Mouse (Mus musculus) erythroblast, embryonic 14.5 days (primary cell): ENCODE results near the gene Tbc1d8. TPM values are rescaled to one million over a fixed set of nuclear protein-coding genes. Genes with fewer than 3 reads are reported as not detected.

Source experiments
- H3K27me3 ChIP-seq: 2 replicates; pipeline ENCODE4 v1.6.1; 2012; ENCODE audit warnings: inconsistent platforms; ENCODE audit not compliant: control insufficient read depth
- H3K36me3 ChIP-seq: 2 replicates; pipeline ENCODE4 v1.6.1; 2012; ENCODE audit warnings: mild to moderate bottlenecking, inconsistent platforms; ENCODE audit not compliant: control insufficient read depth
- H3K4me1 ChIP-seq: 2 replicates; pipeline ENCODE4 v1.6.1; 2012; ENCODE audit warnings: inconsistent platforms; ENCODE audit not compliant: control insufficient read depth
- H3K4me3 ChIP-seq: replicated peaks from 2 replicates; pipeline ENCODE3; 2012; ENCODE audit warnings: moderate library complexity, mild to moderate bottlenecking, inconsistent platforms
- H3K9me3 ChIP-seq: 2 replicates; pipeline ENCODE4 v1.6.1; 2012; ENCODE audit warnings: low read length, inconsistent platforms, mixed read lengths; ENCODE audit not compliant: control insufficient read depth
- GATA1 ChIP-seq: IDR thresholded peaks from 2 replicates; pipeline ENCODE4 v1.6.1; 2012; ENCODE audit warnings: low read length, inconsistent platforms, mixed read lengths
- TAL1 ChIP-seq: IDR thresholded peaks from 3 replicates; pipeline ENCODE4 v1.6.1; 2012; ENCODE audit warnings: low read length, inconsistent platforms, mixed read lengths
- polyA plus RNA-seq: library from polyadenylated mRNA; stranded (reverse); fragments of >175 nt; gene quantifications from 2 replicates; pipeline ENCODE4 v1.2.3, GENCODE M21; 2012

Tbc1d8 gene
- polyA plus RNA-seq, 1 experiment: 0.01 TPM

DNA sequence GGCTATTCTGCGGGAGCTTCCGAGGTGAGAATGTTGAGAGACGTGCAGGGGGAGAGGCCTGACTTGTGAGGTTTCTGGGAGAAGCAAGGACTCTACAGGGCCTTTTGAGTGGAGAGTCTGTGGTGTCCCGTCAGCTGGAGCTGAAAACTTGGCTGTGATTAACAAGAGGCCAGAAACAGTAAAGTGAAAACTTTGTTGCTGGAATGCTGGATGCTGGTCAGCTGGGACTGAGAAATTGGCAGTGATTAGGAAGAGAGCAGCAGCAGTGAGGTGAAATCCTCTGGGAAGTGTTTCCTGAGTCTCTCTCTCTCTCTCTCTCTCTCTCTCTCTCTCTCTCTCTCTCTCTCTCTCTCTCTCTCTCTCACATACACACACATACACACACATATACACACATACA, 136.7 kb downstream of the Tbc1d8 start:
- Histone ChIP-seq H3K4me1 (no peaks in the 10 kb centered on the region), H3K9me3 (no peaks in the 10 kb centered on the region), H3K4me3 (no peak overlapping the region), H3K27me3 (no peaks in the 10 kb centered on the region; the same call in 1 of the 2 replicates), H3K36me3 (no peaks in the 10 kb centered on the region)
- TF ChIP-seq GATA1: no peak
- TF ChIP-seq TAL1: no peak

GRCm38 (mm10) chr1:39340647-39341046, 137.9 kb downstream of the Tbc1d8 start:
- H3K4me1 ChIP-seq: no peaks in the 10 kb centered on the region
- H3K27me3 ChIP-seq: peaks cover 3% of the 10 kb centered on the region; the same call in 1 of the 2 replicates
- H3K4me3 ChIP-seq: no peak overlapping the region
- H3K9me3 ChIP-seq: no peaks in the 10 kb centered on the region
- TF ChIP-seq GATA1 (no peak), TAL1 (no peak)
- no peaks in the 10 kb centered on the region for H3K36me3 ChIP-seq

DNA sequence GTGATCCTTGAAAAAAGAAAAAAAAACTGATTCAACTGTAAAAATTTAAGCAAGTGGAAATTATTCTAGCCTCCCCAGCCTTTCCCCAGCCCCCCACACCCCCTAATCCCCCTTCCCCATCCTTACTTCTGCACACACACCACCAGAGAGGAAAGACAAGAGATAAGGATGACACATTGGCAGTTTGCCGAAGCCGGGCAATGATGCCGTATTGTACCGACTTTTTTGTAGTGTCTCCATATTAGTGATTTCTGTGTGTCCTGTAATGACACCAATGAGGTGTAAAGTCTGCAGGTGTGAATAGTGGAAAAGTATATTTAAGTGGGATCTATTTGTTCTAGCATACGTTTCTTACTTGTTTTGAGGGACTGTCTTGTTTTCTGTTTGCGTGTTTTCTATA, 138.4 kb downstream of the Tbc1d8 start:
- no peak for TF ChIP-seq TAL1
- TF ChIP-seq GATA1: no peak
- Histone ChIP-seq H3K4me3 (no peak overlapping the region), H3K36me3 (no peaks in the 10 kb centered on the region), H3K9me3 (no peaks in the 10 kb centered on the region), H3K4me1 (no peaks in the 10 kb centered on the region), H3K27me3 (peaks cover 7% of the 10 kb centered on the region; the same call in 1 of the 2 replicates)

GRCm38 (mm10) chr1:39339455-39339854, 139.1 kb downstream of the Tbc1d8 start:
- H3K36me3 ChIP-seq: no peaks in the 10 kb centered on the region
- TF ChIP-seq TAL1 (no peak), GATA1 (no peak)

DNA sequence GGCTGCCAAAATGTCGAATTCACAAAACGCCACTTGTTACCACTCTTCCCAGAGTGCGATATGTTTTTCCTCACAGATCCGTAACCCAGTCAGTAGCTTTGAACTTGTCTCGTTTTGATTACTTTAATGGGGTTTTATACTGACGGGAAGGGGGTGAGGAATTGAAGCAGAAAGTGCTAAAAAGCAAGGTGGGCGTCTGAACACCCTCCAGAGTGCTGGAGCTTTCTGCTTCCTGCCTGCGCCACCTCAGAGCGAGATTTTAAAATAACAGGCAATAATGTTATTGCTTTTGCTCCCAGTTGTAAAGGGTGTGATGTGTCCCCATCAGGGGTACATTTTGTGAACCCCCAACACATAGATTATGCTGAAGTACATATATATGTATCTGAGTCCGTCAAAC, 139.7 kb downstream of the Tbc1d8 start:
- Histone ChIP-seq H3K9me3 (no peaks in the 10 kb centered on the region), H3K4me1 (no peaks in the 10 kb centered on the region), H3K36me3 (no peaks in the 10 kb centered on the region), H3K27me3 (peaks cover 7% of the 10 kb centered on the region; the same call in 1 of the 2 replicates), H3K4me3 (no peak overlapping the region)
- no peak for TF ChIP-seq GATA1

More at GRCm38 (mm10) chr1:39339455-39339854, 139.1 kb downstream of the Tbc1d8 start:
- no peaks in the 10 kb centered on the region for H3K4me1 ChIP-seq
- no peak overlapping the region for H3K4me3 ChIP-seq
- H3K27me3 ChIP-seq: peaks cover 7% of the 10 kb centered on the region; the same call in 1 of the 2 replicates
- no peaks in the 10 kb centered on the region for H3K9me3 ChIP-seq

DNA sequence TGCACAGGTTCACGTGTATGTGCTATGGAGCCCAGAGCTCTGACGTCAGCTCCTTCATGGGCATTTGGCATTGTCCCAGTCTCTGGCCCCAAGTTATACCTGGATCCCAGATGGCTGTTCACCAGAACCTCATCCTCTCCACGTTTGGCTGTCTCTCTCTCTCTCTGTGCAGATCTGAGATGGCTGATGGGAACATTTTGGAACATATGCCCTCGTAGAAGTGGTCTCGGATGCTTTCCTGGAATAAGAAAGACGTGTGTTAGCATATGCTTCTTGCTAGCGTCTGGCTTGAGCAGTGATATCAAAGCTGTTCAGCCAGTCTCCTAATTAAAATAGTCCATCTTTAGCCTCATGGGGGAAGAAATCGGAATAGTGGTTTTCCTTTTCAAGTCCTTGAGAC, 141.8 kb downstream of the Tbc1d8 start:
- H3K36me3 ChIP-seq: no peaks in the 10 kb centered on the region
- peaks cover 7% of the 10 kb centered on the region; the same call in 1 of the 2 replicates for H3K27me3 ChIP-seq
- no peaks in the 10 kb centered on the region for H3K9me3 ChIP-seq

DNA sequence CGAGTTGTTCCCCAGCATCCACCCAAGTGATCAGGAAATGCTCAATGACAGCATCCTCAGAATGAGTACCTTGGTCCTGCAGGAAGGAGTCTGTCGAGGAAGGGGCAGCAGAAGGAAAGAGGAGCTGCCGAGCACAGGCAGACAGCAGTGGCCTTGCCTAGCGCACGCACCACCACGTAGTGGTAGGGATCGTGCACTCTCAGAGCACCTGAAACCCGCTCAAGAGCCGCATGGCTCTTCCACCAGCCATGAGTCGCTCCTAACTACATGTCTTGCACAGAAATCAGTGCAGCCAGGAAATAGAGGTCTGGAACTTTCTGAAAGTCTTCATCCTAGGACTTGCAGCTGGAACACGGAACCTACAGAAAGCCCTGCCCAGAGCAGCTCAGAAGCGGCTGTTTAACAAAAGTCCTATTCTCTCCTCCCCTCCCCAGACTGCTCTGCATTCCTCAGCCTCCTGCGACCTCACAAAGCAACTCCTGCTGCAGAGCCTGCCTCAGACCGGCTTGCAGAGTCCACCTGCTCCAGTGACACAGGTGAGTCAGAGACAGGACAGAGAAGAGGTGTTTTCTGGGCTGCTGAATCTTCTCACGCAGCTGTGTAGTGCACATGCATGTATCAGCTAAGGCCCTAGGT, 142.9 kb downstream of the Tbc1d8 start:
- Histone ChIP-seq H3K9me3 (no peaks in the 10 kb centered on the region), H3K27me3 (peaks cover 7% of the 10 kb centered on the region; the same call in 1 of the 2 replicates), H3K36me3 (no peaks in the 10 kb centered on the region), H3K4me1 (no peaks in the 10 kb centered on the region), H3K4me3 (no peak overlapping the region)
- TF ChIP-seq GATA1 (no peak), TAL1 (no peak)

More for the DNA sequence above, 141.8 kb downstream of the Tbc1d8 start:
- no peaks in the 10 kb centered on the region for H3K4me1 ChIP-seq
- no peak overlapping the region for H3K4me3 ChIP-seq
- TF ChIP-seq GATA1 (no peak), TAL1 (no peak)

GRCm38 (mm10) chr1:39332456-39332855, 146.1 kb downstream of the Tbc1d8 start:
- no peak overlapping the region for H3K4me3 ChIP-seq
- H3K4me1 ChIP-seq: no peaks in the 10 kb centered on the region
- H3K36me3 ChIP-seq: no peaks in the 10 kb centered on the region
- TF ChIP-seq GATA1 (no peak), TAL1 (no peak)
- H3K27me3 ChIP-seq: 0 out of 2 replicates have a peak, but pooled peaks cover 7% of the 10 kb centered on the region
- H3K9me3 ChIP-seq: no peaks in the 10 kb centered on the region

GRCm38 (mm10) chr1:39330857-39331594, 147.5 kb downstream of the Tbc1d8 start:
- no peak overlapping the region for H3K4me3 ChIP-seq
- no peaks in the 10 kb centered on the region for H3K4me1 ChIP-seq
- TF ChIP-seq TAL1: no peak
- TF ChIP-seq GATA1: no peak
- H3K9me3 ChIP-seq: no peaks in the 10 kb centered on the region
- no peaks in the 10 kb centered on the region for H3K36me3 ChIP-seq
- 0 out of 2 replicates have a peak, but pooled peaks cover 7% of the 10 kb centered on the region for H3K27me3 ChIP-seq
